Mouse (Mus musculus): ENCODE measurements around the gene Ccdc81. TPM values are rescaled to one million over a fixed set of nuclear protein-coding genes. Genes with fewer than 3 reads are reported as not detected.
A peak's percentile ranks its signal among the peaks of the same experiment; 100 is the strongest.

The Ccdc81 gene
- total RNA-seq, 1 experiment from 2014 or later: not detected

DNA sequence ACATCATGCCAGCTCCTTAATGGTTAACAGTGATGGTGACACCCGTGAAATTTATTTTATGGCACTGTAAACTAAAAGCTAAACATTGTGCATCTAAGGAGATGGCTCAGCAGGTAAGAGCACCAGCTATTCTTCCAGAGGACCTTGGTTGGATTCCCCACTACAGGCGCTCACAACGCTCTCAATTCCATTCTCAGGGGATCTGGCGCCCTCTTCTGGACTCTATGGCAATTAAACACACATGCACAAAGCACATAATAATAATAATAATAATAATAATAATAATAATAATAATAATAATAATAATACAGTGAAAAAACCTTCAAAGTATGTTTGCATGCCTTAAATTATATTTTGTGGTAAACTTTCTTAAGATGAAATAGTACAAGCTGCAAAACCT lies 11.6 kb downstream of the Ccdc81 start:
- ATAC-seq (replicated peaks in 1 of 2; ENCODE audit: insufficient read depth in 1 of 2, low FRiP score in 2 of 2, low TSS enrichment in 1 of 2, low read depth in 1 of 2, poor library complexity in 2 of 2, severe bottlenecking in 2 of 2): no peak

DNA sequence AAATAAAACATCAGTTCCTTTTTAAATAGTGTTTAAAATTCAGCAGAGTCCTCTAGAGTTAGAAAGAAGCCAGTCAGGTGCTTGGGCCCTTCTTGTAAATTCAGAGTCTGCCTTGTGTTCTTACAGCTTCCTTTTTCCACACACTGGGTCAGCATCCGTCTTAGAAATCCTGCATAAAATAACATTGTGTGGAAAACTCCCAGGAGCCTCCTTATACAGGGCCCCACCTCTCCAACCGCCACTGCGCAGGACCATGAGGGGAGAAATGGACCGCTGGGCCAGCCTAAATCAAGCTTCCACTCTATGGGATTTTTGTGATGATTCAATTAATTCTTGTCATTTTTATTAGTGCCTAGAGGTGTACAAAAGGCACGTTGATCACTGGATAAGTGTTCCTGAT lies 12.0 kb downstream of the Ccdc81 start:
- no peak for ATAC-seq (replicated peaks in 1 of 2; ENCODE audit: insufficient read depth in 1 of 2, low FRiP score in 2 of 2, low TSS enrichment in 1 of 2, low read depth in 1 of 2, poor library complexity in 2 of 2, severe bottlenecking in 2 of 2)

DNA sequence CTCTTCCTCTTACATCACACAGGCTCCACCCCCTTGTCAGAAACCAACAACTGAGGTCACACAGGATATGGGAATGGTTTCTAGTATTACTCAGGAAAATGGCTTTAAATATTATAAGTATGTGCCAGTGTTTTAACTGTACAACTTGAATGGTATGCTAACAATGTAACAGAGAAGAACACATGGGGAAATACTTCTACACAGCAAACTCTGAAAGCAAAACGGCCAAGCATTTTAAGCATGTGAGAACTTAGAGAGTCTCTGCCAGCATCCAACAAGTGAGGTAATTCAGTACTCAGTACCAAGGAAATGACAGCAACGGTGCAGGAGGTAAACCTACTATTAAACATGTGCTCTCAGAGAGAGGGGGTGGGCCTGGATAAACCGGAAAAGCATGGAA lies 18.9 kb downstream of the Ccdc81 start:
- ATAC-seq (replicated peaks in 1 of 2; ENCODE audit: insufficient read depth in 1 of 2, low FRiP score in 2 of 2, low TSS enrichment in 1 of 2, low read depth in 1 of 2, poor library complexity in 2 of 2, severe bottlenecking in 2 of 2): no peak

GRCm38 (mm10) chr7:89879686-89880085 lies 23.7 kb downstream of the Ccdc81 start:
- ATAC-seq (replicated peaks in 1 of 2; ENCODE audit: insufficient read depth in 1 of 2, low FRiP score in 2 of 2, low TSS enrichment in 1 of 2, low read depth in 1 of 2, poor library complexity in 2 of 2, severe bottlenecking in 2 of 2): no peak

DNA sequence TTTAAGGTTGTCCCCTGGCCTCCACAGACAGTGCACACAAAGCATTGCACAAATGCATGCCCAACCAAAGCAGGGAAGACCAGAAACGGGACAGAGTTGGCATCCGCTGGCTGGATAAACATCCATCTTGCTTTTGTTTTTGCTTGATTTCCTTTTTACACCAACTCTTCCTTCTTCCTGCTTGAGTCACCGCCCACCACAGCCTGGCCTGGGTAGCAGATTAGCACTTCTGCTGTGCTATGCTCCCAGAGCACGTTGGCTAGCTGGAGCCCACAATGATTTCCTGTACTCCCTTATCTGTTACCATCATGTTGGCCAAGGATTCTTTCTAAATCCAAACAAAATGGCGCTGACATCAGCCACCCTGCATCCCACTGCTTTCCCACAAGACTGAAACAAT lies 36.2 kb downstream of the Ccdc81 start:
- ATAC-seq (replicated peaks in 1 of 2; ENCODE audit: insufficient read depth in 1 of 2, low FRiP score in 2 of 2, low TSS enrichment in 1 of 2, low read depth in 1 of 2, poor library complexity in 2 of 2, severe bottlenecking in 2 of 2): no peak

DNA sequence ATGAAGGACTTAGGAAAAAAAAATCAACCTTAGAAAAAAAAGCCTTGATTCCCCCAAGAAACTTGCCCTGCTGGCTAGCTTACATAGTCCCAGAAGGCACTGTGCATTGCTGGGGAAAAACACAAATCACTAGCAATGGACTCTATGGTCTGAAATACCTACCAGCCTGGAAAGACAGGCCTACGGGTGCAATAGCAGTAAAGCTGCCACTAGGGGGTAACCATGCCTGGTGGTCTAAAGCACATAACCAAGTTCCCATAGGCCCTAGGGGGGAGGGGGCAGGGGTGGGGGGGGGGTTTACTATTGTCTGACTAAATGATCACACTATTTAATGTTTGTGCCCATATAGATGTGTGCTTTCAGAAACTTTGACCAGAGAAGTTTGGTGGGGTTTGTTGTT lies 38.7 kb downstream of the Ccdc81 start:
- no peak for ATAC-seq (replicated peaks in 1 of 2; ENCODE audit: insufficient read depth in 1 of 2, low FRiP score in 2 of 2, low TSS enrichment in 1 of 2, low read depth in 1 of 2, poor library complexity in 2 of 2, severe bottlenecking in 2 of 2)

DNA sequence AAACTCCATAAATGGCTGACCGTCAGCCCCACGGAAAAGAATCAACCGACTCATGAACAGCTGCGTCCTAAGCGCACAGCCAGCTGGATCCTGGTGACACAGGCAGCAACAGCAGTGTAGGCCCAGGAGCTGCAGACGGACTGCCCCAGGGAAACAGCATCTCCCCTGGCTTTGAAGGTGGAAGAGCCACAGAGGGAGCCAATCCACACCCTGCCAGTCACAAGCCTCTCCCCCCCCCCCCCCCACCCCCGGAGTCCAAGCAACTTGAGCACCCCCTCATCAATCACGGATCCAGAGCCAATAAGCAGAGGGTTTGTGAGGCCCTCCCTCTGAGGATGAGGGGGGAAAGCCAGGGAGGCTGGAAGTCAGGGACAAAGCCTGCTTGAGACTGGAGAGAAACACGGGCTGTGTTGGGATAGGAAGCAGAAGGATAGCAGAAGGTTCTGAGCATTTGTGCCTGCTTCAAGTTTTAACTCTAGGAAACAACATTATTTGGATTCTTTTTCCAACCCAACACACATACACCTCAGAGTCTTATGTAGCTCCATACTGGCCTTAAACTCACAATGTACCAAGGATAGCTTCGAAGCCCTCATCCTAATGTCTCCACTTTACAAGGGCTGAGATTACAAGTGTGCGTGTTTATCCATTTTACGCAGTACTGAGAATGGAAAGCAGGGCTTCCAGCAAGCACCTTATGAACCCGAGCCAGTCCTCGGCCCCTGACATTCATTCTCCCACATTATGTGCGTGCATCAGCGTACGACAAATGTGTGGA lies 46.8 kb downstream of the Ccdc81 start:
- ATAC-seq (replicated peaks in 1 of 2; ENCODE audit: insufficient read depth in 1 of 2, low FRiP score in 2 of 2, low TSS enrichment in 1 of 2, low read depth in 1 of 2, poor library complexity in 2 of 2, severe bottlenecking in 2 of 2): no peak

DNA sequence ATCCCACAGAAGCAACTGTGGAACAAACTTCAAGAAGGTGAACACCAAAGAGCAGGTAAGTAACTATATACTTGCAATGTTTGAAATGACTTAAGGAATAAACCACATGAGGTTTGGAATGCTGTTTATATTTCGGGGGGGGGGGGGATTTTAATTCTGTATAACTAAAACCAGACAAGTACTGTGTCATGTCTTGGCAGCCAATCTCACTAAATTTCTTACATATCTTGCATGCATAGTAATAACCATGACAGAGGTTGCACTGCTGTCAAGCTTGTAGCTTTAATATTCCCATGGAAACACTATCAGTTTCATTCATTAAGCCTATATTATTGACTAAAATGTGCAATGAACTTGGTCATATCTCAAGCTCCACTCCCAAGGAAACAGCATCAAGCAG lies 48.2 kb downstream of the Ccdc81 start:
- ATAC-seq (replicated peaks in 1 of 2; ENCODE audit: insufficient read depth in 1 of 2, low FRiP score in 2 of 2, low TSS enrichment in 1 of 2, low read depth in 1 of 2, poor library complexity in 2 of 2, severe bottlenecking in 2 of 2): no peak

GRCm38 (mm10) chr7:89853131-89853530 lies 50.3 kb downstream of the Ccdc81 start:
- ATAC-seq (replicated peaks in 1 of 2; ENCODE audit: insufficient read depth in 1 of 2, low FRiP score in 2 of 2, low TSS enrichment in 1 of 2, low read depth in 1 of 2, poor library complexity in 2 of 2, severe bottlenecking in 2 of 2): no peak

DNA sequence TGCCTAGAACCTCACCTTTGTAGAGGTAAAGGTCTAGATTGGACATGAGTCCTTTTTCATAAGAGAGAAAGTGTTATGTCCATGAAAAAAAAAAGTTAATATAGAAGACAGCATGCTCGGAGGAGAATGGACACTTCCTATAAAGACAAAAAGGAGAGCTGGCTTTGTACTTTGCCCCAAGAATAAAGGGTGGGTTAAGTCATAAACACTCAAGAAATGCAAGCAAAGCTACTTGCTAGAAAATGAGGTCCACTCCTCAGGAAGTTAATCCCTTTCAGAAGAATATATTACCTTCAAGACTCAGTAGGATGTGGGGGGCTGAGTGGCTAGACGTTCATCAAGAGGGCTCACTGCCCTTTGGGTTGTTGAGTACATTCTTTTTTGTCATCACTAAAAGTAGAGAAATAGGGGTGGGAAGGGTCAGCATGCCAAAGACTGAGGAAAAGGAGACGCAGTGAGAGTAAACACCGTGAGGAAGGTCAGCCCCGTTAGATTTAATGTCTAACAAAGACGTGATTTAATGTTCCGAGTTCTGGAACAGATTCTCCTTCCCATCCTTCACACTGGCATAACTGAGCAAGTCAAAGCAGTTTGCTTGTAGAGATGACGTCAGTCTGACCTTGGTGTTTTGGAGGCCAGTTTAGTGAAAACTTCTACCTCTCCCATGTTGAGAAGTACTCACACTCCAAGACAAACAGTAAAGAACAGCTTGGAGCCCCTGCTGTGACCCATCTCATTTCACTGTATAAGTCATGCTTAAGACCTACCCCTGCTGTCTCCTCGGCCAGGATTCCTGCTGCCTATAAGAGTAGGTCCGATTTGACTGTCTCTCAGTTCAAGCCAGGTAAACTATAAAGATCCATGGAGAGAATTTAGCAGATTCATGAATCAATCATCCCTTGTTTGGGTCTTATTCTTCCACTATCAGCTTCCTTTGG lies 51.0 kb downstream of the Ccdc81 start:
- no peak for ATAC-seq (replicated peaks in 1 of 2; ENCODE audit: insufficient read depth in 1 of 2, low FRiP score in 2 of 2, low TSS enrichment in 1 of 2, low read depth in 1 of 2, poor library complexity in 2 of 2, severe bottlenecking in 2 of 2)

- no peak for ATAC-seq (replicated peaks in 1 of 2; ENCODE audit: insufficient read depth in 1 of 2, low FRiP score in 2 of 2, low TSS enrichment in 1 of 2, low read depth in 1 of 2, poor library complexity in 2 of 2, severe bottlenecking in 2 of 2)
Observed at GRCm38 (mm10) chr7:89850510-89850909, 52.9 kb downstream of the Ccdc81 start.

GRCm38 (mm10) chr7:89845669-89846068 lies 57.8 kb downstream of the Ccdc81 start:
- no peak for ATAC-seq (replicated peaks in 1 of 2; ENCODE audit: insufficient read depth in 1 of 2, low FRiP score in 2 of 2, low TSS enrichment in 1 of 2, low read depth in 1 of 2, poor library complexity in 2 of 2, severe bottlenecking in 2 of 2)

DNA sequence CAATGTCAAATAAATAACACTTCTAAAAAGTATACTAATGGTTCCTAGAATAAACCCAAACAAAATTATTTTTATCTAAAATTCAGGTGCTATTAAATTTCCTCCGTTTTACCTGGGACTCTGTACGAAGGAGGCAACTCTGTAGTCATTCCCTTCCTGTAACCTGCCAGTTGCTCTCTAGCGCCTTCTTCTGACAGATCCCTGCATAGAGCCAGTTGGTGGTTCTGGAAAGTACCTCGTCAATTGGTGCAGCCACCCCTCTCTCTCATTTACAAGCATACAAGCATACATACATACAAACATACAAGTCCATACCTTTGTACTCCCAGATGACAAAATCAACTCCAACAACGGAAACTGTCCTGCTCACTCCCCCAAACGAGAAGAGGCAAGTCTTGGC lies 59.9 kb downstream of the Ccdc81 start:
- ATAC-seq (replicated peaks in 1 of 2; ENCODE audit: insufficient read depth in 1 of 2, low FRiP score in 2 of 2, low TSS enrichment in 1 of 2, low read depth in 1 of 2, poor library complexity in 2 of 2, severe bottlenecking in 2 of 2): peak; percentile 62 to 71; a peak in 3 of 4 replicates

GRCm38 (mm10) chr7:89843121-89843520 lies 60.3 kb downstream of the Ccdc81 start:
- no peak for ATAC-seq (replicated peaks in 1 of 2; ENCODE audit: insufficient read depth in 1 of 2, low FRiP score in 2 of 2, low TSS enrichment in 1 of 2, low read depth in 1 of 2, poor library complexity in 2 of 2, severe bottlenecking in 2 of 2)

DNA sequence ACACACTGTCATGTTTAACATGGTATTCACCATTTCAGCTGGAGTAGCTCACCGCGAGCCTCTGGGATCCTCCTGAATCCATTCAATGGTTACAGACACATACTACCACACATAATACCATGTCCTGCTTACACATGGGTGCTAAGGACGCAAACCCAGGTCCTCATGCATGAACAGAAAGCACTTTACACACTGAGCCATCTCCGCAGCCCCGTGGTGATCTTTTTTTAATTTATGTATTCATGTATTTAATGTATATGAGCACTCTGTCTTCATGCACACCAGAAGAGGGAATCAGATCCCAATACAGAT lies 61.1 kb downstream of the Ccdc81 start:
- no peak for ATAC-seq (replicated peaks in 1 of 2; ENCODE audit: insufficient read depth in 1 of 2, low FRiP score in 2 of 2, low TSS enrichment in 1 of 2, low read depth in 1 of 2, poor library complexity in 2 of 2, severe bottlenecking in 2 of 2)

DNA sequence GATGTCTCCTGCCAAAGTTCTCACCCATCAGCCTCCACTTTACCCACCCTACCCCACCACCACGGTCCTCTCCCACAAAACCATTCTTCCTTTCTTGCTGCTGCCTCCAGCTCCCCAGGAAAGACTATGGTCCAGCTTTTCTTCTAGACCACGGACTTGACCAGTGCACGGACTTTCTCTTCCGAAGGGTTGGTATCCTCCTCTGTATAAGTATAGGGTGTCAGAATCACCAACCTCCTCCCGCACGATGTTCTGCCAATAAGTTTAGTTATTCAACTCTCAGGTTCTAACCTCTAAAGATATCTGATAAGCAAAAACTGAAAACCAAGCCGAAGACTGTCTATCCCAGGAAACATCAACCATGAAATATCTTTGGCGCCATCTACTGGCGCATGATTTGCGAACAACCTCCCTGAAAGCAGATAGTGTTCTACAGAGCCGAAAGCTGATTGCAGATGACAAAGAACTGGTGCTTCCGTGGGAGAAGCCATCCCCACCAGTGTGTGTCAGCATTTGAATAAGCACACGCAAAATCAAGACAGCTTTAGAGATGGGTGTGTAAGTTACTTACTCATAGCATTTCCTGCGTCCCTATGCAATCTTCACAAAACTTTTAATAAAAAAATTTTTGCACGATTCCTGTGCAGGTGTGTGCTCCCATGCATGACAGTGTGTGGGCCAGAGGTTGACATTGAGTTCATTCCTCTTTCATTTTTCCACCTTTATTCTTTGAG lies 61.6 kb downstream of the Ccdc81 start:
- peak; percentile 62 to 80 for ATAC-seq (replicated peaks in 1 of 2; ENCODE audit: insufficient read depth in 1 of 2, low FRiP score in 2 of 2, low TSS enrichment in 1 of 2, low read depth in 1 of 2, poor library complexity in 2 of 2, severe bottlenecking in 2 of 2)

- no peak for ATAC-seq (replicated peaks in 1 of 2; ENCODE audit: insufficient read depth in 1 of 2, low FRiP score in 2 of 2, low TSS enrichment in 1 of 2, low read depth in 1 of 2, poor library complexity in 2 of 2, severe bottlenecking in 2 of 2)
Observed at GRCm38 (mm10) chr7:89839721-89840120, 63.7 kb downstream of the Ccdc81 start.

- ATAC-seq (replicated peaks in 1 of 2; ENCODE audit: insufficient read depth in 1 of 2, low FRiP score in 2 of 2, low TSS enrichment in 1 of 2, low read depth in 1 of 2, poor library complexity in 2 of 2, severe bottlenecking in 2 of 2): no peak
Observed at GRCm38 (mm10) chr7:89837841-89838240, 65.6 kb downstream of the Ccdc81 start.
